Mouse (Mus musculus): ENCODE measurements at regions not wholly inside any gene's neighbourhood (a gene's known extent, or its start where the extent isn't known, plus 50 kb on each side); places are given as distances from the start of the nearest gene placed in this dataset.

- TF ChIP-seq CHD1 (IDR thresholded peaks at IDR 0.05; ENCODE audit: low read depth, low read length) = no peak
- TF ChIP-seq TBP (conservative IDR thresholded peaks at IDR 0.05; ENCODE audit: low read depth, low read length) = no peak
- no peak for TF ChIP-seq MAFK (IDR thresholded peaks at IDR 0.05; ENCODE audit: insufficient replicate concordance, low read length)
- TF ChIP-seq USF1 (IDR thresholded peaks at IDR 0.05; ENCODE audit: low read depth, low read length) = no peak
- in situ Hi-C loops (cut with MboI; ENCODE audit: low pct_ligation_motif_present, low pct_unique_long_range_greater_than_20kb, low sequenced_read_pairs) (no loop called here), dilution Hi-C loops (cut with MboI; ENCODE audit: extremely low pct_ligation_motif_present, extremely low pct_unique_long_range_greater_than_20kb, low sequenced_read_pairs) (no loop called here)
- Histone ChIP-seq H3K4me1 (ENCODE audit: control insufficient read depth in 1 of 2, insufficient read depth in 2 of 2) (no peaks in the 10 kb centered on the region), H3K79me2 (replicated peaks; ENCODE audit: control insufficient read depth, extremely low read depth, insufficient read depth, poor library complexity, severe bottlenecking) (no peaks in the 10 kb centered on the region), H3K9ac (ENCODE audit: insufficient read depth, low read depth) (no peak overlapping the region), H3K27me3 (replicated peaks) (no peaks in the 10 kb centered on the region), H3K4me3 (replicated peaks in 1 of 3; ENCODE audit: low read depth in 2 of 3, low read length in 2 of 3, poor library complexity in 1 of 3) (no peak overlapping the region), H3K36me3 (replicated peaks in 1 of 2; ENCODE audit: control insufficient read depth in 1 of 2, insufficient read depth in 1 of 2, low read length in 1 of 2) (no peaks in the 10 kb centered on the region), H3K4me2 (ENCODE audit: insufficient read depth, low read depth, poor library complexity, severe bottlenecking) (no peak overlapping the region), H3K9me3 (replicated peaks; ENCODE audit: low read length) (peaks cover 95% of the 10 kb centered on the region), H3K27ac (ENCODE audit: insufficient read depth, low read depth) (no peak overlapping the region)
- DNase-seq (ENCODE audit: extremely low read depth) = no peak
Observed at GRCm38 (mm10) chr12:110168407-110168806, 110.5 kb upstream of the Dio3 start.

- in situ Hi-C loops (cut with MboI; ENCODE audit: low pct_ligation_motif_present, low pct_unique_long_range_greater_than_20kb, low sequenced_read_pairs) (no loop called here), dilution Hi-C loops (cut with MboI; ENCODE audit: extremely low pct_ligation_motif_present, extremely low pct_unique_long_range_greater_than_20kb, low sequenced_read_pairs) (no loop called here)
- H3K79me2 ChIP-seq (replicated peaks; ENCODE audit: control insufficient read depth, extremely low read depth, insufficient read depth, poor library complexity, severe bottlenecking) = no peaks in the 10 kb centered on the region
- no peak for DNase-seq (ENCODE audit: extremely low read depth)
- no peaks in the 10 kb centered on the region for H3K36me3 ChIP-seq (replicated peaks in 1 of 2; ENCODE audit: control insufficient read depth in 1 of 2, insufficient read depth in 1 of 2, low read length in 1 of 2)
- H3K4me1 ChIP-seq (ENCODE audit: control insufficient read depth in 1 of 2, insufficient read depth in 2 of 2) = no peaks in the 10 kb centered on the region
- no peaks in the 10 kb centered on the region for H3K27me3 ChIP-seq (replicated peaks)
- peaks cover 97% of the 10 kb centered on the region for H3K9me3 ChIP-seq (replicated peaks; ENCODE audit: low read length)
- no peak overlapping the region for H3K4me2 ChIP-seq (ENCODE audit: insufficient read depth, low read depth, poor library complexity, severe bottlenecking)
- TF ChIP-seq CTCF (conservative IDR thresholded peaks at IDR 0.05 in 1 of 2, IDR thresholded peaks at IDR 0.05 in 1 of 2; ENCODE audit: low read depth in 2 of 2, low read length in 2 of 2) (no peak), ETS1 (conservative IDR thresholded peaks at IDR 0.05; ENCODE audit: low read depth, low read length) (no peak), USF2 (conservative IDR thresholded peaks at IDR 0.05; ENCODE audit: low read depth, low read length) (no peak), SIN3A (IDR thresholded peaks at IDR 0.05; ENCODE audit: low read length) (no peak), HCFC1 (IDR thresholded peaks at IDR 0.05; ENCODE audit: low read depth, low read length) (no peak), MAX (IDR thresholded peaks at IDR 0.05; ENCODE audit: low read length) (no peak), ELF1 (IDR thresholded peaks at IDR 0.05; ENCODE audit: low read depth, low read length) (no peak), PAX5 (IDR thresholded peaks at IDR 0.05; ENCODE audit: low read length) (no peak), MAFK (IDR thresholded peaks at IDR 0.05; ENCODE audit: insufficient replicate concordance, low read length) (no peak), JUN (IDR thresholded peaks at IDR 0.05; ENCODE audit: insufficient read depth, low read depth, low read length) (no peak), NELFE (IDR thresholded peaks at IDR 0.05; ENCODE audit: low read depth, low read length) (no peak), IRF4 (IDR thresholded peaks at IDR 0.05; ENCODE audit: low read depth, low read length) (no peak)
- H3K27ac ChIP-seq (ENCODE audit: insufficient read depth, low read depth) = no peak overlapping the region
- no peak overlapping the region for H3K9ac ChIP-seq (ENCODE audit: insufficient read depth, low read depth)
- no peak overlapping the region for H3K4me3 ChIP-seq (replicated peaks in 1 of 3; ENCODE audit: low read depth in 2 of 3, low read length in 2 of 3, poor library complexity in 1 of 3)
Observed at GRCm38 (mm10) chr12:110169261-110169660, 109.6 kb upstream of the Dio3 start.

GRCm38 (mm10) chr12:110170496-110170895, 108.4 kb upstream of the Dio3 start:
- no peak for DNase-seq (ENCODE audit: extremely low read depth)
- Histone ChIP-seq H3K4me3 (replicated peaks in 1 of 3; ENCODE audit: low read depth in 2 of 3, low read length in 2 of 3, poor library complexity in 1 of 3) (no peak overlapping the region), H3K4me2 (ENCODE audit: insufficient read depth, low read depth, poor library complexity, severe bottlenecking) (no peak overlapping the region), H3K27ac (ENCODE audit: insufficient read depth, low read depth) (no peak overlapping the region), H3K9ac (ENCODE audit: insufficient read depth, low read depth) (no peak overlapping the region), H3K27me3 (replicated peaks) (no peaks in the 10 kb centered on the region), H3K4me1 (ENCODE audit: control insufficient read depth in 1 of 2, insufficient read depth in 2 of 2) (no peaks in the 10 kb centered on the region), H3K9me3 (replicated peaks; ENCODE audit: low read length) (peaks cover 94% of the 10 kb centered on the region), H3K79me2 (replicated peaks; ENCODE audit: control insufficient read depth, extremely low read depth, insufficient read depth, poor library complexity, severe bottlenecking) (no peaks in the 10 kb centered on the region), H3K36me3 (replicated peaks in 1 of 2; ENCODE audit: control insufficient read depth in 1 of 2, insufficient read depth in 1 of 2, low read length in 1 of 2) (no peaks in the 10 kb centered on the region)
- no peak for TF ChIP-seq MYC (IDR thresholded peaks at IDR 0.05; ENCODE audit: low read depth, low read length)
- dilution Hi-C loops (cut with MboI; ENCODE audit: extremely low pct_ligation_motif_present, extremely low pct_unique_long_range_greater_than_20kb, low sequenced_read_pairs) = no loop called here
- in situ Hi-C loops (cut with MboI; ENCODE audit: low pct_ligation_motif_present, low pct_unique_long_range_greater_than_20kb, low sequenced_read_pairs) = no loop called here

All from CH12.LX (cell line).